Mouse (Mus musculus) bone marrow macrophage, adult 2 months (primary cell): ENCODE measurements around the gene Hist1h1d.
"Not testable (repeated sequence)": the region's sequence is repeated elsewhere in the genome, so short reads cannot be mapped to it uniquely, and the experiment has no call there.

ENCODE experiments used
- CTCF ChIP-seq: IDR thresholded peaks from 2 replicates; pipeline ENCODE4 v1.5.1; 2012; ENCODE audit warnings: low read depth, mild to moderate bottlenecking, low read length, moderate library complexity
- POLR2A ChIP-seq: IDR thresholded peaks from 2 replicates; pipeline ENCODE4 v1.6.1; 2012; ENCODE audit warnings: mild to moderate bottlenecking, low read depth, low read length, borderline replicate concordance

GRCm38 (mm10) chr13:23591886-23592285 lies 38.8 kb downstream of the Hist1h1d start:
- TF ChIP-seq CTCF, POLR2A: not testable (repeated sequence)
